Mouse (Mus musculus) erythroblast, embryonic 14.5 days (primary cell): ENCODE results near the gene AL731706.2. TPM values are rescaled to one million over a fixed set of nuclear protein-coding genes. Genes with fewer than 3 reads are reported as not detected.
"Not testable (repeated sequence)": the region's sequence is repeated elsewhere in the genome, so short reads cannot be mapped to it uniquely, and the experiment has no call there.

Source experiments
- H3K27me3 ChIP-seq: 2 replicates; pipeline ENCODE4 v1.6.1; 2012; ENCODE audit warnings: inconsistent platforms; ENCODE audit not compliant: control insufficient read depth
- H3K36me3 ChIP-seq: 2 replicates; pipeline ENCODE4 v1.6.1; 2012; ENCODE audit warnings: mild to moderate bottlenecking, inconsistent platforms; ENCODE audit not compliant: control insufficient read depth
- H3K4me1 ChIP-seq: 2 replicates; pipeline ENCODE4 v1.6.1; 2012; ENCODE audit warnings: inconsistent platforms; ENCODE audit not compliant: control insufficient read depth
- H3K4me3 ChIP-seq: replicated peaks from 2 replicates; pipeline ENCODE3; 2012; ENCODE audit warnings: moderate library complexity, mild to moderate bottlenecking, inconsistent platforms
- H3K9me3 ChIP-seq: 2 replicates; pipeline ENCODE4 v1.6.1; 2012; ENCODE audit warnings: low read length, inconsistent platforms, mixed read lengths; ENCODE audit not compliant: control insufficient read depth
- GATA1 ChIP-seq: IDR thresholded peaks from 2 replicates; pipeline ENCODE4 v1.6.1; 2012; ENCODE audit warnings: low read length, inconsistent platforms, mixed read lengths
- TAL1 ChIP-seq: IDR thresholded peaks from 3 replicates; pipeline ENCODE4 v1.6.1; 2012; ENCODE audit warnings: low read length, inconsistent platforms, mixed read lengths
- polyA plus RNA-seq: library from polyadenylated mRNA; stranded (reverse); fragments of >175 nt; gene quantifications from 2 replicates; pipeline ENCODE4 v1.2.3, GENCODE M21; 2012

AL731706.2 gene
- polyA plus RNA-seq, 1 experiment: not detected

DNA sequence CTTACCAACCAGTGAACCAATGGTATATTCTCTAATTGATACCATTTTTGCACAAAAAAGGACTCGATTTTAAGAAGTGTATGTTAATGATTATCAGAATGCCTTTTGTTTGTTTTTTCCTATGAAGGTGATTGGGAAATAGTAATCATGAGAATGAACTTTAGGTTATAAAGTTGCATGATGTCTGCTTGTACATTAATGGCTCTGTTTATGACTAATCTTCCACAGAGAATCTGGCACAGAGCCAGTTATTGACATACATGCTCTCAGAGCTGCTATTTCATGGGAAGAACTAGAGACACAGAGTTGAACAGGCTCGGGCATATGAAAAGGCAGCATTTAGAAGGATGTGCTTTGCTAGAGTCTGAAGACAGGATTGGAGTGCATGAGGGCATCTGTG is 10.7 kb upstream of the AL731706.2 start:
- TF ChIP-seq TAL1: no peak
- no peak for TF ChIP-seq GATA1

DNA sequence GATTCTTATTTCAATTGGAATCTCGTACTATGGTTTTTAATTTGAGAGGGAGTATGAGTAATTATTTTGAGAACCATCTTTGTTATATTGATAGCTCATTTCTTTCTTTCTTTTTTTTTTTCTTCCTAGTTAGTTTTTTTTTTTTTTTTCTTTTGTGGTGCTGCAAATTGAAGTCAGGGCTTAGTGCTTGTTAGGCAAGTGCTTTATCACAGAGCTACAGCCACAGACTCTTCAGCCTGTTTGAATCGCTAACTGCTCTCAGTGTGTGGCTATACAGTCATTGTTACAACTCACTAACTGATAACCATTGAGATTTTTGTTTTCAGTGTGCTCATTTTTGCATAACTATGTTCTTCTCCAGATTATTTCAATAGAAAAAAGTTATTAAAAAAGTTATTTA is 9.0 kb upstream of the AL731706.2 start:
- H3K4me3 ChIP-seq: no peak overlapping the region
- no peak for TF ChIP-seq TAL1
- no peak for TF ChIP-seq GATA1
- peaks cover 33% of the 10 kb centered on the region for H3K4me1 ChIP-seq
- no peaks in the 10 kb centered on the region for H3K9me3 ChIP-seq
- H3K27me3 ChIP-seq: no peaks in the 10 kb centered on the region
- H3K36me3 ChIP-seq: peaks cover 3% of the 10 kb centered on the region

More for the DNA sequence above, 10.7 kb upstream of the AL731706.2 start:
- Histone ChIP-seq H3K9me3 (no peaks in the 10 kb centered on the region), H3K4me1 (peaks cover 22% of the 10 kb centered on the region), H3K27me3 (no peaks in the 10 kb centered on the region), H3K36me3 (peaks cover 3% of the 10 kb centered on the region), H3K4me3 (no peak overlapping the region)

DNA sequence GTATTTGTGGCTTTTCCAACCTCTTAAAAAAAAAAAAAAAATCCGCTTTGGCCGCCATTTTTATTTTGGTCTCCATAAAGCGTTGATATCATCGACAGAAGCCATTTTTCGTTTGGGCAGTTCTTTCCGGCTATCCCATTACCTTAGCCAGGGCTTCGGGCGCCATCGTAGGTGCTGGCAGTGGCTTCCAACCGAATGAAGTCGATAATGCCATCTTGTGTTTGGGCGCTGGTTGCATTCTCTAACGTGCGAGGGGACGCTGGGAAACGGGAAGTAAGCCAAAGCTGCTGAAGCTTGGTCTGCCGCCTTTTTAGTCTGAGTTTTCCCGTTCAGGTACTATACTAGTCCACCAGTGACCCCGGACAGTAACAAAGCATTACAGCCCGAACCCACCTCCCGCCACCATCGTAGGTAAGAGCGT is 6.5 kb upstream of the AL731706.2 start:
- no peaks in the 10 kb centered on the region for H3K27me3 ChIP-seq
- peaks cover 37% of the 10 kb centered on the region for H3K4me1 ChIP-seq
- TF ChIP-seq TAL1 (no peak), GATA1 (no peak)
- peak overlapping the region; percentile 97 for H3K4me3 ChIP-seq
- H3K36me3 ChIP-seq: peaks cover 3% of the 10 kb centered on the region
- no peaks in the 10 kb centered on the region for H3K9me3 ChIP-seq

DNA sequence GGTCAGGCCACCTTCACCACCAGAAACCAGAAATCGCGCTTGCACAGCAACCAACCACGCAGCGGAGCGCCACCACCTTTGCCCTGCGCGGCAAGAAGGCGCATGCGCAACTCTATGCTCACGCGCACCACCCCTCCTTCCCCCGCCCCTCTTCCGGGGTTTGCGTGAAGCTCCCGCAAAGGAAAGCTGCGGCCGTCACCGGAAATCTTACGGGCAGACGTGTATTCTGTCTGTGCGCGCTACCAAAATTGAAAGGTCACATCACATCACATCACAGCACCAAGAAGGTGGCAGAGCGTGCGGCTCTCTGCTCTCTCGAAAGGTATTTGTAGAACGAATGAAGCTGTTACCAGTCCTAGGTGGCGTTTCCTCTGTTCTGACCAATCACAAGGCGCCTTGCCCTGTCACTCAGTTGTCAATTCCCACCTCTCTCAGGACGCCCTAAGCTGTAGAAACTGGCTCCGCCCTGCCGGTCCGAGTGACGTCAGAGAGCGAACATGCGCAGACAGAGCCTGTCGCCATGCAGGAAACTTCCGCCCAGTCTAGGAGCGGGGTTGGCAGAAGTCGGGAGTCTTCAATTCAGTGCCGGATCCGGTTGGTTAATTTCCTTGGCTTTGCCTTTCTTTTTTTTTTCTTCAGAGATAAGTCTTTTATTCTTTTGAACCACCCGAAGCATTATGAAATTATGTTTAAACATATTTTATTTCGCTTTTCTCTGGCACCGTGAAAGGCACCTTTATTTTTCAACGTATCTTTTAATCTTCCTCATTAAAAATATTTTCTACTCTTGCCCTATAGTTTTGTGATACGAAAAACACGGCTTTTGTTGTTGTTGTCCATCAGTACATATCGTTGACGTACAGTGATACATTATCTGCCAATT is 5.8 kb upstream of the AL731706.2 start, which contains the start of the genes Slx4ip, AL731706.1 and Mkks:
Gene Slx4ip, plus strand, starts transcription at position 151 of the 883 bp plus-strand sequence.
Gene AL731706.1, minus strand, starts transcription at position 322 of the 883 bp plus-strand sequence.
Gene Mkks, minus strand, starts transcription at position 322 of the 883 bp plus-strand sequence.
- Histone ChIP-seq H3K36me3 (peaks cover 4% of the 10 kb centered on the region), H3K4me1 (peaks cover 36% of the 10 kb centered on the region), H3K27me3 (no peaks in the 10 kb centered on the region), H3K4me3 (peak within 1 kb of the TSS; percentile 97), H3K9me3 (no peaks in the 10 kb centered on the region)
- TF ChIP-seq GATA1 (no peak), TAL1 (no peak)

DNA sequence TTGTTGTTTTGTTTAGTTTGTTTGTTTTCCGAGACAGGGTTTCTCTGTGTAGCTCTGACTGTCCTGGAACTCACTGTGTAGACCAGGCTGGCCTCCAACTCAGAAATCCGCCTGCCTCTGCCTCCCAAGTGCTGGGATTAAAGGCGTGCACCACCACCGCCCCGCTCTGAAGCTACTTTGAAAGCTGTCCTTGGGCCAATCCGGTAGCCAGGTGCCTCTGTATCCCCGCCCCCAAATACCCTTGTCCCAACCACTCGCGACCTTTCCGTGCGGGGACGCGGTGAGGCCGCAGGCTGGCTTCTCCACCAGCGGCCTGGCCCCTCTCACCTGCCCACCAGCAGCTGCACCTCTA is 5.2 kb upstream of the AL731706.2 start:
- not testable (repeated sequence) for H3K9me3 ChIP-seq, H3K27me3 ChIP-seq, H3K36me3 ChIP-seq
- Histone ChIP-seq H3K4me1 (peaks cover 34% of the 10 kb centered on the region), H3K4me3 (peak overlapping the region; percentile 97)

DNA sequence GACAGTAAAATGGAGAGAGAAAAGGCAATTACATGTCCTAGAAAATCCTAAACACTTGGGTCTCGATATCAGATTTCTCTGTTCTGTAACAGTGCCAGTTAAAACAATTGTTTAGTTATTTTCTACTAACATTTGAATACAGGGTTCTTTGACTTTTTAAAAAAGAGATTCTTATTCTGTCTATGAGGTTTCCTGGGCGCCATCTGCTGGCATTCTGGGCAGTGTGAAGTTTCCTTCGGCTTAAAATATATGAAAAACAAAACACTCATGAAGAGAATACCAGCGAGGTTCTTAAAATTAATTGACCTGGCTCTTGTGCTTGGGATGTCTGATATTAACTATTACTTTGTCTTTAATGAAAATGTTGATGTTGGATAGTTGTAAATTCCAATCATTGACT is 1.4 kb upstream of the AL731706.2 start:
- H3K9me3 ChIP-seq: no peaks in the 10 kb centered on the region
- H3K27me3 ChIP-seq: no peaks in the 10 kb centered on the region
- TF ChIP-seq TAL1: no peak
- TF ChIP-seq GATA1: no peak
- peaks cover 15% of the 10 kb centered on the region for H3K4me1 ChIP-seq
- no peak overlapping the region for H3K4me3 ChIP-seq
- H3K36me3 ChIP-seq: peaks cover 32% of the 10 kb centered on the region

DNA sequence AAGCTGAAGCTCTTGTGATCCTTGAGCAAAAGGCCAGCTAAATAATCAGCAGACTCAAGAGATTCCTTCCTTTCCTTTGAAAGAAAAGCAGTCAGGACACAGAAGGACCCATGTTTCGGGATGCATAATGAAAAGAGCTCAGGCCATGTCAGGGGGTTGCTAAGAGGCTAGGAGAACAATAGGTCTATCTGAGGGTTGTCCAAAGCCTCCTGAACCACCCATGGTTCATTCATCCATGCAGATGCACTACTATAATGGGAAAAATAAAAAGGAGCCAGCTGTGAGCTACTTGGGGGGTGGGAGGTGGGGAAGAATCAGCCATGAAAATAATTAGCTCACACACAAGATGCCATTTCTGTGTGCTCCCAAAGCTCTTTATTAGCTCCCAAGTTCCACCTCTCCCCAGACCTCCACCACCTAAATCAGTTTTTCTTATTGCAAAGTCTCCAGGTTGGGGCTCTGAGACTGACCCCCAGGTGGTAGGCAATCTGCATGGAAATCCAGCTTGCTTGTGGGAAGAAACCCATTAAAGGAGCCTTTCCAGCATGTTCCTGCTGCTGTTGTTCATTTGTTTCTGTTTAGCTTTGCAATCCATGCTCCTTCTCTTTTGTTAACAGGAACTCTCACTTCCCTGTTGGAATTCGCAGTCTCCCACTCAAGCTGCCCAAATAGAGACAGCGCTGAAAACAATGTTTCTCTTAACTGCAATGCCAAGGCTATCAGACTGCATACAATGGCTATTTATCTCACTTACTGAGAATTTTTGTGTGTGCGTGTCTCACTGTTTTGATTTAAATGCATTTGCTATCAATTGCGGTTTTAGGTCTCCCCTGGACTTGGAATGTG is 30.7 kb downstream of the AL731706.2 start:
- Histone ChIP-seq H3K27me3 (no peaks in the 10 kb centered on the region), H3K36me3 (no peaks in the 10 kb centered on the region), H3K9me3 (no peaks in the 10 kb centered on the region), H3K4me1 (no peaks in the 10 kb centered on the region), H3K4me3 (no peak overlapping the region)
- no peak for TF ChIP-seq TAL1
- TF ChIP-seq GATA1: no peak

DNA sequence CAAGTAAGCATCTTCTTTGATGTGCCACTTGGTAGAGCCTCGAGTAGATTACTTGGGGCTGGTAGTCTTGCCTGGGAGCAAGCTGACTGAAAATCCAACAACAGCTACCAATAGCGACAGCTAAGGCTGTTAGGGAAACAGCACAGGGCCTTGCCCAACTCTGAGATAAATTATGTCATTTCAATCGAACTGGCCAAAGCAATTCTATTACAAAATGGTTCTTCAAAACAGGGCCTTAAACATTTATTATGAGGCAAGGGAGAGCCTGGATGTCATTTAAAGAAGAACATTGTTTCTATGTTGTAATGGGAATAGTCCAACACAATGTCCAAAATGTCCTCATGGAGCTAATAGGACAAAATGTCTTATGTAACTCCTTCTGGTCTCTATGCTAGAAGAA is 35.1 kb downstream of the AL731706.2 start:
- no peak for TF ChIP-seq GATA1
- TF ChIP-seq TAL1: no peak
- H3K9me3 ChIP-seq: no peaks in the 10 kb centered on the region
- no peaks in the 10 kb centered on the region for H3K27me3 ChIP-seq
- H3K4me3 ChIP-seq: no peak overlapping the region
- H3K36me3 ChIP-seq: no peaks in the 10 kb centered on the region
- H3K4me1 ChIP-seq: no peaks in the 10 kb centered on the region

DNA sequence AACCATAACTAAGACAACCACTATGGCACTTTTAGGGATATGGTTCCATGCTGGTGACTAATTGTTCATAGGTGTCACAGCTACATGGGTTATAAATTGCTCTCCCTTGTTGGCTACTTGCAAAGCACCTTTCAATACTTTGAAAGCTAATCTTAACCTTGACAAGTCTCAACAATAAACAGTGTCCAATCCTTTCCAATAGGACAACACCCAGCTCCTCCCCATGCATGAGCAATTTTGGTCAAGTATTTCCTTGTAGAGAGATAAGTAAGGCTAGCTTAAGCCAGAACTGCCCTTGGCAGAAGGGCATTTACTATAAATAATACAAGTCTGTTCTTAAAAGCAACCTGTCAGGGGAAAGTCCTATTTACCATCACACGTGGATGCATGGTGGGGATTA is 47.5 kb downstream of the AL731706.2 start:
- H3K4me1 ChIP-seq: no peaks in the 10 kb centered on the region
- no peaks in the 10 kb centered on the region for H3K36me3 ChIP-seq
- no peak overlapping the region for H3K4me3 ChIP-seq
- H3K9me3 ChIP-seq: no peaks in the 10 kb centered on the region
- no peak for TF ChIP-seq TAL1
- TF ChIP-seq GATA1: no peak
- no peaks in the 10 kb centered on the region for H3K27me3 ChIP-seq
